Mouse (Mus musculus) cerebellum, postnatal 4 days (tissue): ENCODE results near the gene Ier5.

Experiments used
- DNase-seq, 2 experiments: peaks; one replicate each; pipeline ENCODE4 v3.0.0; 2022; ENCODE audit warnings: low spot score in 2 of 2, mixed read lengths in 1 of 2

The Ier5 gene

GRCm38 (mm10) chr1:155098486-155099279 is 753 bp downstream of the Ier5 start:
- DNase-seq, result peak in 1 of 2 experiments; percentile 50

- DNase-seq, result no peak
These were observed 1.4 kb downstream of the Ier5 start for GRCm38 (mm10) chr1:155097931-155098485.

DNA sequence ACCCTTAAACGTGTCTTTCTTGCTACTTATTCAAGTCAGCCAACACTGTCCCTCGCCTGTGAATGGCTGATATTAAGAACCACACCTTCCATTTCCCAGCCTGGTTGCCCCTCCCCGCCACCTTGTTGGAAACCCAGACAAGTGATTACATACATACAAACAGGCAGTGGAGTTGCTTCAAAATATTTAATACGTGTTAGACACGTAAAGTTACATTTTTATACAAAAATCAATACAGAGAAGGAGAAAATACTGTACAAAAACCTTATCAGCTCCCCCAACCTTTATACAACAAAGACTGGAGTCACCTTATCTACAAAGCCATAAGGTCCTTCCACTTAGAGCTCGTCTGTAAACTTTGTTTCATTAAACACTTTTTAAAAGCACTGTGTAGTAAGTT is 2.1 kb downstream of the Ier5 start:
- no peak for DNase-seq

- DNase-seq, result no peak
These were observed 2.7 kb downstream of the Ier5 start for GRCm38 (mm10) chr1:155096620-155097261.

GRCm38 (mm10) chr1:155093971-155094707 is 5.3 kb downstream of the Ier5 start:
- DNase-seq, result no peak

GRCm38 (mm10) chr1:155093145-155093791 is 6.2 kb downstream of the Ier5 start:
- DNase-seq, result no peak

GRCm38 (mm10) chr1:155091842-155092800 is 7.3 kb downstream of the Ier5 start:
- DNase-seq, result peak; percentile 46 to 78

- no peak for DNase-seq
These were observed 8.0 kb downstream of the Ier5 start for GRCm38 (mm10) chr1:155091374-155091841.

GRCm38 (mm10) chr1:155090736-155091135 is 8.7 kb downstream of the Ier5 start:
- no peak for DNase-seq

- DNase-seq, result no peak
These were observed 9.1 kb downstream of the Ier5 start for GRCm38 (mm10) chr1:155090327-155090726.

- no peak for DNase-seq
These were observed 10.4 kb downstream of the Ier5 start for GRCm38 (mm10) chr1:155088847-155089603.

- DNase-seq, result no peak
These were observed 11.4 kb downstream of the Ier5 start for GRCm38 (mm10) chr1:155088046-155088445.

DNA sequence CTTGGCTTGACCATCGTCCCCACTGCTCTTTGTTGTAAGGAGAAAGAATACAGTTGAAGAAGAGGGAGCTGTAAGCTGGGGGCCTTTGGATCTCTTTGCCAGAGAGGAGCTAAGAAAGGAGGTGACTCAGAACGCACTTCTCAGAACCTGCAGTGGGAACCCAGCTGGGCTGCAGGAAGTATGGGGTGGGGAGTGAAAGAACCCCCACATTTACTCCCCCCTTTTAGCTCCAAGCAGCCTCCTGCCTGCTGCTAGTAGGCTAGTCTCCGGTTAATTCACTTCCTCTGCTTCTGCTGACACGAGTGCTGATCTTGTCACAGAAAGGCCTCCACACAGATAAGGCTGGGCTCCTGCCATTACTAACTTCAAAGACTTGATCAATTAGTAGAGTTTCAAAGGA is 12.5 kb downstream of the Ier5 start:
- DNase-seq, result no peak

GRCm38 (mm10) chr1:155086416-155086815 is 13.0 kb downstream of the Ier5 start:
- DNase-seq, result no peak

- no peak for DNase-seq
These were observed 14.6 kb downstream of the Ier5 start for GRCm38 (mm10) chr1:155084839-155085238.

- peak; percentile 92 to 98 for DNase-seq
These were observed 15.9 kb downstream of the Ier5 start for GRCm38 (mm10) chr1:155083271-155084265.

DNA sequence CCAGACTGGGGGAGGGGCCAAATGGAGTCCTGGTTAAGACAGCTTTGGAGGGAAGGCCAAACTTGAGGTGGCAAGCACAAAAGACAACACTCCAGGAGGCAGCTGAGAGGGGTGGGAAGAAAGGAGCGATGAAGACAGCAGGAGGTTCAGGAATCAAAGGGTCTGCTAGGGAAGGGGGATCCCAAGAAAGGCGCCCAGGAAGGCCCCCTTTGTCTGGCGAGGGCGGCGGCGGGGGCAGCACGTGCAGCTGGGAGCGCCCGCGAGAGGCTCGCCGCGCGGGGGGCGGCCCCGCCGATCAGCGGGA is 16.5 kb downstream of the Ier5 start:
- DNase-seq, result peak in 1 of 2 experiments; percentile 69

DNA sequence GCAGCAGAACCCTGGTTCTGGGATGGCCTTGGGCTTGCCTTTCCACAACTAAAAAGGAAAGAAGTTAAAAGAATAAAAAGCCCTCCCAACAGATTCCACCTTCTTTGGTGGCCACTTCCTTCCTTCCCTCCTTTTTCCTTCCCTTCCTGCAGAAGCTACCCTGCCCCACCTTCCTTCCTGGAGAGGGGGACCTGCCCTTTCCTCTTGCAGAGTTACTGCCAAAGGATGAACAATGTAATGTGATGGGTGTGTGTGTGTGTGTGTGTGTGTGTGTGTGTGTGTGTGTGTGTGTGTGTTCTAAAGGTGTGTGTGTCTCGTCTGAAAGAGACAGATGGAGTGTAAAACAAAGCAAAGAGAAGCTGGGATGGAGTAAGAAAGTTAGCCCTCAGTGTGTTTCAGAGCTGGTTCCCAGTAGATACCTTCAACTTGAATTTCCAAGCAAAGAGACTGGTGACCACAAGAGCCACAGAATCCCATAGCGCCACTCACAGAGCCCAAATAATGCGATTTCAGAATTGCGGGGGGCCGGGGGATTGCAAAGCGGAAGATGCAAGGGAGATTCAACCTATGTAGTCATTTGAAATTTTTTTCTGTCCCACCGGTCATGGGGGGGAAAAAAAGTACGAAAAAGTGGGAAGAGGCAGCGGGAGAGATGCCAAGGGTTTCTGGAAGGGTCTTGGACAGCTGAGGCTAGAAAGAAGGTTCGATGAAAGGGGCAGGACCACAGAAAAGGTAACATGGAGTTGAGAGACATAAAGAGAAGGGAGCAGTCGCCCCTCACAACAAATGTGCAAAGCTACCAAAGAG is 17.1 kb downstream of the Ier5 start:
- no peak for DNase-seq
